Mouse (Mus musculus): ENCODE data around the gene Ang6. TPM values are rescaled to one million over a fixed set of nuclear protein-coding genes. Genes with fewer than 3 reads are reported as not detected.
"Not testable (repeated sequence)": the region's sequence is repeated elsewhere in the genome, so short reads cannot be mapped to it uniquely, and the experiment has no call there.

The Ang6 gene
- total and polyA plus RNA-seq, 3 experiments: not detected

GRCm38 (mm10) chr14:43955074-43955473 lies 47.0 kb downstream of the Ang6 start:
- H3K9me3 ChIP-seq (replicated peaks; ENCODE audit: low read length); H3K4me3 ChIP-seq (replicated peaks in 1 of 3; ENCODE audit: low read depth in 2 of 3, low read length in 2 of 3, poor library complexity in 1 of 3); H3K27me3 ChIP-seq (replicated peaks); dilution Hi-C loops (cut with MboI; ENCODE audit: extremely low pct_ligation_motif_present, extremely low pct_unique_long_range_greater_than_20kb, low sequenced_read_pairs); H3K79me2 ChIP-seq (replicated peaks; ENCODE audit: control insufficient read depth, extremely low read depth, insufficient read depth, poor library complexity, severe bottlenecking); in situ Hi-C loops (cut with MboI; ENCODE audit: low pct_ligation_motif_present, low pct_unique_long_range_greater_than_20kb, low sequenced_read_pairs); DNase-seq (ENCODE audit: extremely low read depth); H3K36me3 ChIP-seq (replicated peaks in 1 of 2; ENCODE audit: control insufficient read depth in 1 of 2, insufficient read depth in 1 of 2, low read length in 1 of 2); H3K4me2 ChIP-seq (ENCODE audit: insufficient read depth, low read depth, poor library complexity, severe bottlenecking); H3K27ac ChIP-seq (ENCODE audit: insufficient read depth, low read depth); H3K4me1 ChIP-seq (ENCODE audit: control insufficient read depth in 1 of 2, insufficient read depth in 2 of 2); H3K9ac ChIP-seq (ENCODE audit: insufficient read depth, low read depth): not testable (repeated sequence)

DNA sequence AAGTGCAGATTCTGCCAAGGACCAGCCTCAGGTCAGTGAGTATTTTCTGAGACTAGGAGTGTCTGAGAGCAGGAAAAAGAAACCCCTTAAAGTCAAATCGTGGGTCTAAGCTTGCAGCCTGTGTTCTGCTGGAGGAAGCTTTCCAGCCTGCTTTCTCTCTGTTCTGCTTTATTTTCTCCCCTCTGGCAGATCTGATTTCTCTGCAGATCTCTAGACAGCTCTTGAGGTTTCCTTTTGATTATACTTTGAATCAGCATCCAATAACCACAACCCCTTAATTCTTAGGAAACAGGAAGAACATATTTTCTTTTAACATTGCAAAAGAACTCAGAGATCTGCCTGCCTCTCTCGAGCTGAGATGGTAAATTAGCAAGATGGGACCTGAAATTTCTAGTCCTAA lies 48.7 kb downstream of the Ang6 start:
- dilution Hi-C loops (cut with MboI; ENCODE audit: extremely low pct_ligation_motif_present, extremely low pct_unique_long_range_greater_than_20kb, low sequenced_read_pairs); H3K36me3 ChIP-seq (replicated peaks in 1 of 2; ENCODE audit: control insufficient read depth in 1 of 2, insufficient read depth in 1 of 2, low read length in 1 of 2); DNase-seq (ENCODE audit: extremely low read depth); H3K9me3 ChIP-seq (replicated peaks; ENCODE audit: low read length); H3K27ac ChIP-seq (ENCODE audit: insufficient read depth, low read depth); H3K4me2 ChIP-seq (ENCODE audit: insufficient read depth, low read depth, poor library complexity, severe bottlenecking); H3K27me3 ChIP-seq (replicated peaks); H3K79me2 ChIP-seq (replicated peaks; ENCODE audit: control insufficient read depth, extremely low read depth, insufficient read depth, poor library complexity, severe bottlenecking); in situ Hi-C loops (cut with MboI; ENCODE audit: low pct_ligation_motif_present, low pct_unique_long_range_greater_than_20kb, low sequenced_read_pairs); H3K4me1 ChIP-seq (ENCODE audit: control insufficient read depth in 1 of 2, insufficient read depth in 2 of 2); H3K9ac ChIP-seq (ENCODE audit: insufficient read depth, low read depth); H3K4me3 ChIP-seq (replicated peaks in 1 of 3; ENCODE audit: low read depth in 2 of 3, low read length in 2 of 3, poor library complexity in 1 of 3): not testable (repeated sequence)

Other genes starting within 250 kb of the Ang6 start
- not detected in 2 replicates for gene Gm8180, start 217.5 kb downstream of the Ang6 start, total RNA-seq (2012; rRNA removed)
- gene Gm8180, start 217.5 kb downstream of the Ang6 start, total RNA-seq (2014; rRNA removed): not detected in 2 replicates
- gene Gm8180, start 217.5 kb downstream of the Ang6 start, polyA plus RNA-seq (2012; ENCODE audit: insufficient read length, low read depth): not detected in 2 replicates
- not detected in 2 replicates for gene Ear1, start 126.8 kb downstream of the Ang6 start, total RNA-seq (2012; rRNA removed)
- not detected in 2 replicates for gene Ear1, start 126.8 kb downstream of the Ang6 start, total RNA-seq (2014; rRNA removed)
- gene Ear1, start 126.8 kb downstream of the Ang6 start, polyA plus RNA-seq (2012; ENCODE audit: insufficient read length, low read depth): not detected in 2 replicates
- gene Ear10, start 78.7 kb downstream of the Ang6 start, total RNA-seq (2012; rRNA removed): not detected in 2 replicates
- not detected in 2 replicates for gene Ear10, start 78.7 kb downstream of the Ang6 start, total RNA-seq (2014; rRNA removed)
- gene Ear10, start 78.7 kb downstream of the Ang6 start, polyA plus RNA-seq (2012; ENCODE audit: insufficient read length, low read depth): not detected in 2 replicates
- gene Gm8113, start 76.9 kb downstream of the Ang6 start, total RNA-seq (2012; rRNA removed): 0.04 and 0.08 TPM in 2 replicates
- 0.38 and 0.73 TPM in 2 replicates for gene Gm8113, start 76.9 kb downstream of the Ang6 start, total RNA-seq (2014; rRNA removed)
- gene Gm8113, start 76.9 kb downstream of the Ang6 start, polyA plus RNA-seq (2012; ENCODE audit: insufficient read length, low read depth): 0.26 and 0.41 TPM in 2 replicates
- gene Ang5, start 45.2 kb downstream of the Ang6 start, total RNA-seq (2012; rRNA removed): not detected in 2 replicates
- not detected in 2 replicates for gene Ang5, start 45.2 kb downstream of the Ang6 start, total RNA-seq (2014; rRNA removed)
- gene Ang5, start 45.2 kb downstream of the Ang6 start, polyA plus RNA-seq (2012; ENCODE audit: insufficient read length, low read depth): not detected in 2 replicates
- not detected in 2 replicates for gene Ear2, start 100.4 kb upstream of the Ang6 start, total RNA-seq (2012; rRNA removed)
- not detected in 2 replicates for gene Ear2, start 100.4 kb upstream of the Ang6 start, total RNA-seq (2014; rRNA removed)
- gene Ear2, start 100.4 kb upstream of the Ang6 start, polyA plus RNA-seq (2012; ENCODE audit: insufficient read length, low read depth): not detected in 2 replicates
- not detected in 2 replicates for gene Gm3327, start 121.6 kb upstream of the Ang6 start, total RNA-seq (2012; rRNA removed)
- not detected in 2 replicates for gene Gm3327, start 121.6 kb upstream of the Ang6 start, total RNA-seq (2014; rRNA removed)
- not detected in 2 replicates for gene Gm3327, start 121.6 kb upstream of the Ang6 start, polyA plus RNA-seq (2012; ENCODE audit: insufficient read length, low read depth)
- not detected in 2 replicates for gene Gm8212, start 195.4 kb upstream of the Ang6 start, total RNA-seq (2012; rRNA removed)
- not detected in 2 replicates for gene Gm8212, start 195.4 kb upstream of the Ang6 start, total RNA-seq (2014; rRNA removed)
- gene Gm8212, start 195.4 kb upstream of the Ang6 start, polyA plus RNA-seq (2012; ENCODE audit: insufficient read length, low read depth): not detected in 2 replicates
- 0.30 and 0.38 TPM in 2 replicates for gene 4930503E14Rik, start 211.0 kb upstream of the Ang6 start, total RNA-seq (2012; rRNA removed)
- 1.5 and 1.7 TPM in 2 replicates for gene 4930503E14Rik, start 211.0 kb upstream of the Ang6 start, total RNA-seq (2014; rRNA removed)
- 0.54 and 0.67 TPM in 2 replicates for gene 4930503E14Rik, start 211.0 kb upstream of the Ang6 start, polyA plus RNA-seq (2012; ENCODE audit: insufficient read length, low read depth)

Data from CH12.LX (cell line).